Comparison of ENCODE assay signal across 18 mouse cellular contexts in the genomic region with DNA sequence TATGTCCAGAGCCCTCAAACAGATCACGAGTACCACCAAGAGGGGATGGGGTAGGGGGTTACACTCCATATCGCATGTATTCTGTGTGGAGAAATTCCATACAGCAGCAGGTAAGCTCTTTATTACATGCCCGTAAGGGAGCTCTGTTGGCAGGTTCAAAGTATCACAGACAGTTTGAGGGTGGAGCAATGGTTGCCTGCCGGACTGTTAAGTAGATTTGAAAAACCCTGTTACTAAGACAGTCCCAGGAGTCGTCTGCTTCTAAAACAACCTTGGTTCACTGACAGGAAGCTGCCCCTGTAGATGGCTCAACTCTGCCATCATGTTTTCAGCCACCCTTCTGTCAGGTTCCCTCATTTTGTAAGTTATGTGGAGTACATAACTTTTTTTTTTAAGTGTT. TPM values are rescaled to one million over a fixed set of nuclear protein-coding genes. Genes with fewer than 3 reads are reported as not detected.
DNase-seq lines count a peak whose midpoint lies in the region; ATAC-seq and TF ChIP-seq lines count a peak whose summit lies in the region.
"Had no signal": no experiment of that assay in that cellular context is flagged by ENCODE, and none has a peak within 500 bp of the region (broad histone marks: within the 10 kb centered on the region; RNA-seq: fewer than 3 reads in every experiment).

No protein-coding gene starts in this region.

- H3K27ac ChIP-seq in lung, postnatal 0 days (ENCODE audit: low read length) = 0 out of 2 replicates have a peak overlapping the region, but pooled peaks have one; percentile 20
- peak overlapping the region; percentile 44 for H3K27ac ChIP-seq in liver, embryonic 13.5 days
- H3K27ac ChIP-seq in stomach, postnatal 0 days (replicated peaks) = 0 out of 2 replicates have a peak overlapping the region, but pooled peaks have one; percentile 30
- H3K27ac ChIP-seq: forebrain, embryonic 13.5 days; heart, embryonic 15.5 days; hindbrain, embryonic 10.5 days; limb, embryonic 15.5 days; midbrain, embryonic 15.5 days had no signal

- H3K9me3 ChIP-seq in lung, postnatal 0 days (ENCODE audit: low read length) = no peaks in the 10 kb centered on the region
- H3K9me3 ChIP-seq in liver, embryonic 13.5 days (replicated peaks) = no peaks in the 10 kb centered on the region
- no peaks in the 10 kb centered on the region for H3K9me3 ChIP-seq in stomach, postnatal 0 days (ENCODE audit: control insufficient read depth, low read length)
- H3K9me3 ChIP-seq: forebrain, embryonic 13.5 days; heart, embryonic 15.5 days; hindbrain, embryonic 10.5 days; limb, embryonic 15.5 days; midbrain, embryonic 15.5 days had no signal

- H3K4me2 ChIP-seq in lung, postnatal 0 days (replicated peaks; ENCODE audit: low read depth, low read length) = no peak overlapping the region
- peak overlapping the region; percentile 21 for H3K4me2 ChIP-seq in liver, embryonic 13.5 days
- H3K4me2 ChIP-seq in stomach, postnatal 0 days (replicated peaks; ENCODE audit: low read depth) = no peak overlapping the region
- H3K4me2 ChIP-seq: forebrain, embryonic 13.5 days; heart, embryonic 15.5 days; limb, embryonic 15.5 days; midbrain, embryonic 15.5 days had no signal

- WGBS in lung, postnatal 0 days = 38% methylated on average over 5 of the region's 5 CpGs
- 38% methylated on average over 5 of the region's 5 CpGs for WGBS in liver, embryonic 13.5 days (ENCODE audit: insufficient replicate concordance)
- WGBS in stomach, postnatal 0 days = 45% methylated on average over 5 of the region's 5 CpGs

- no peaks in the 10 kb centered on the region for H3K36me3 ChIP-seq in lung, postnatal 0 days (ENCODE audit: insufficient read depth, low read length)
- H3K36me3 ChIP-seq in liver, embryonic 13.5 days = no peaks in the 10 kb centered on the region
- H3K36me3 ChIP-seq in stomach, postnatal 0 days (ENCODE audit: control insufficient read depth, insufficient read depth, low read length) = no peaks in the 10 kb centered on the region
- H3K36me3 ChIP-seq: heart, embryonic 15.5 days; hindbrain, embryonic 10.5 days; limb, embryonic 15.5 days; midbrain, embryonic 15.5 days had no signal

- ATAC-seq in lung, postnatal 0 days = no peak
- ATAC-seq in liver, embryonic 13.5 days (ENCODE audit: low read depth) = no peak
- ATAC-seq in stomach, postnatal 0 days (ENCODE audit: low FRiP score, low TSS enrichment) = no peak
- ATAC-seq: forebrain, embryonic 13.5 days; midbrain, embryonic 15.5 days had no signal

- no peaks in the 10 kb centered on the region for H3K27me3 ChIP-seq in lung, postnatal 0 days (replicated peaks; ENCODE audit: insufficient read depth, low read length)
- no peaks in the 10 kb centered on the region for H3K27me3 ChIP-seq in liver, embryonic 13.5 days
- H3K27me3 ChIP-seq in stomach, postnatal 0 days (ENCODE audit: control insufficient read depth, insufficient read depth, low read length) = no peaks in the 10 kb centered on the region
- H3K27me3 ChIP-seq: heart, embryonic 15.5 days; limb, embryonic 15.5 days had no signal

- intact Hi-C loops in heart, postnatal 14 days (cut with DNase I) = no loop called here
- intact Hi-C loops in left cerebral cortex, postnatal 4 days (cut with DNase I) = no loop called here

- H3K4me3 ChIP-seq in lung, postnatal 0 days (ENCODE audit: low read depth, low read length) = no peak overlapping the region
- no peak overlapping the region for H3K4me3 ChIP-seq in liver, embryonic 13.5 days (replicated peaks)
- no peak overlapping the region for H3K4me3 ChIP-seq in stomach, postnatal 0 days (ENCODE audit: low read depth, low read length)
- H3K4me3 ChIP-seq: forebrain, embryonic 13.5 days; heart, adult 2 months; heart, embryonic 15.5 days; hindbrain, embryonic 10.5 days; limb, embryonic 15.5 days; midbrain, embryonic 15.5 days had no signal

- H3K9ac ChIP-seq in lung, postnatal 0 days (replicated peaks; ENCODE audit: low read depth) = no peak overlapping the region
- no peak overlapping the region for H3K9ac ChIP-seq in liver, embryonic 13.5 days
- H3K9ac ChIP-seq in stomach, postnatal 0 days (ENCODE audit: low read length) = no peak overlapping the region
- H3K9ac ChIP-seq: forebrain, embryonic 13.5 days; heart, embryonic 15.5 days; limb, embryonic 15.5 days; midbrain, embryonic 15.5 days had no signal

- DNase-seq in heart, adult 11 months = peak; percentile 39
- DNase-seq in heart, postnatal 14 days = no peak
- DNase-seq in lung, postnatal 0 days (ENCODE audit: low spot score) = no peak
- no peak for DNase-seq in lung, postnatal 36 days
- DNase-seq in liver, embryonic 13.5 days = no peak
- DNase-seq in stomach, postnatal 0 days (ENCODE audit: low spot score) = no peak
- DNase-seq in frontal cortex, postnatal 14 days (ENCODE audit: low spot score in 2 of 2) = no peak
- no peak for DNase-seq in left cerebral cortex, postnatal 4 days
- DNase-seq: adrenal gland, adult 8-10 months; cerebellum, adult 11-12 months; cerebellum, postnatal 25 days; heart, adult 2 months; kidney, postnatal 36 days had no signal

- no peak for TF ChIP-seq CTCF in lung, postnatal 0 days (IDR thresholded peaks at IDR 0.05)
- TF ChIP-seq CTCF in stomach, postnatal 0 days (IDR thresholded peaks at IDR 0.05; ENCODE audit: low read depth) = no peak

- no peak for TF ChIP-seq EP300 in lung, postnatal 0 days (IDR thresholded peaks at IDR 0.05)
- no peak for TF ChIP-seq EP300 in stomach, postnatal 0 days (optimal IDR thresholded peaks at IDR 0.05)

- H3K4me1 ChIP-seq in lung, postnatal 0 days (ENCODE audit: insufficient read depth, low read depth, low read length) = peaks cover 30% of the 10 kb centered on the region; the same call in 1 of the 2 replicates
- H3K4me1 ChIP-seq in liver, embryonic 13.5 days (replicated peaks) = peaks cover 83% of the 10 kb centered on the region
- peaks cover 4% of the 10 kb centered on the region; the same call in 1 of the 2 replicates for H3K4me1 ChIP-seq in stomach, postnatal 0 days (replicated peaks; ENCODE audit: control insufficient read depth, insufficient read depth)

RNA-seq across cellular contexts. Expression of gene Rreb1, which starts 54.3 kb away (rescaled TPM):
- 10 to 100 TPM; 50.4 to 54.5 TPM for total RNA-seq in heart, postnatal 14 days (2021)
- polyA plus RNA-seq in lung, postnatal 0 days (2015; fragmentation: Nextera tagmentation; extraction: Ambion mirVana) = 10.0 and 11.2 TPM in 2 replicates
- polyA plus RNA-seq in liver, embryonic 13.5 days (2015; fragmentation: Nextera tagmentation; extraction: Ambion mirVana) = 4.8 and 5.1 TPM in 2 replicates
- 5.9 and 6.0 TPM in 2 replicates for polyA plus RNA-seq in stomach, postnatal 0 days (2015; fragmentation: Nextera tagmentation; extraction: Ambion mirVana)
- total RNA-seq in left cerebral cortex, postnatal 4 days (2021) = 10 to 100 TPM in 1 of 2 experiments, 1 to 10 TPM in 1; 9.8 to 12.2 TPM
